37 mouse cellular contexts compared by ENCODE assay signal in genomic region chr1:93124066-93124465, GRCm38 (mm10). TPM values are rescaled to one million over a fixed set of nuclear protein-coding genes. Genes with fewer than 3 reads are reported as not detected.
DNase-seq lines count a peak whose midpoint lies in the region; ATAC-seq and TF ChIP-seq lines count a peak whose summit lies in the region.
"Had no signal": no experiment of that assay in that cellular context is flagged by ENCODE, and none has a peak within 500 bp of the region (broad histone marks: within the 10 kb centered on the region; RNA-seq: fewer than 3 reads in every experiment).

No protein-coding gene starts in this region.

- ATAC-seq in liver, embryonic 12.5 days = no peak
- ATAC-seq in limb, embryonic 13.5 days (ENCODE audit: low FRiP score, low read depth) = no peak
- no peak for ATAC-seq in hindbrain, embryonic 11.5 days (ENCODE audit: low FRiP score)
- ATAC-seq: CD4-positive, CD25-positive, alpha-beta regulatory T cell, adult 4 months; forebrain, embryonic 16.5 days; intestine, postnatal 0 days; midbrain, embryonic 13.5 days had no signal

- no peaks in the 10 kb centered on the region for H3K27me3 ChIP-seq in liver, adult 2 months (ENCODE audit: control insufficient read depth, insufficient read depth, low read length)
- H3K27me3 ChIP-seq in liver, embryonic 12.5 days (replicated peaks) = no peaks in the 10 kb centered on the region
- H3K27me3 ChIP-seq in limb, embryonic 13.5 days = no peaks in the 10 kb centered on the region; the same call in 1 of the 2 replicates
- no peaks in the 10 kb centered on the region for H3K27me3 ChIP-seq in hindbrain, embryonic 11.5 days (ENCODE audit: control insufficient read depth, insufficient read depth, low read length)
- H3K27me3 ChIP-seq: hindbrain, embryonic 13.5 days; liver, embryonic 15.5 days; midbrain, embryonic 13.5 days had no signal

- TF ChIP-seq CTCF in liver, adult 2 months (IDR thresholded peaks at IDR 0.05; ENCODE audit: low read depth, low read length) = no peak

- 3% methylated on average over 8 of the region's 8 CpGs for WGBS in liver, adult 2 months
- 55% methylated on average over 8 of the region's 8 CpGs for WGBS in liver, embryonic 12.5 days (ENCODE audit: insufficient replicate concordance)
- 79% methylated on average over 8 of the region's 8 CpGs for WGBS in limb, embryonic 13.5 days
- WGBS in hindbrain, embryonic 11.5 days = 75% methylated on average over 8 of the region's 8 CpGs

- no peak for TF ChIP-seq POLR2A in liver, adult 2 months (IDR thresholded peaks at IDR 0.05; ENCODE audit: extremely low read depth, insufficient read depth, low read length)

- H3K79me2 ChIP-seq in liver, adult 2 months (ENCODE audit: control insufficient read depth, insufficient read depth, low read length) = no peaks in the 10 kb centered on the region

- H3K4me2 ChIP-seq in liver, embryonic 12.5 days = no peak overlapping the region
- no peak overlapping the region for H3K4me2 ChIP-seq in limb, embryonic 13.5 days (replicated peaks)
- no peak overlapping the region for H3K4me2 ChIP-seq in hindbrain, embryonic 11.5 days (replicated peaks; ENCODE audit: low read depth, low read length)
- H3K4me2 ChIP-seq: heart, embryonic 15.5 days; hindbrain, embryonic 13.5 days; liver, embryonic 15.5 days; lung, embryonic 14.5 days; midbrain, embryonic 13.5 days had no signal

- H3K27ac ChIP-seq in liver, adult 2 months (replicated peaks; ENCODE audit: insufficient read depth, low read depth, low read length) = peak overlapping the region; percentile 56
- no peak overlapping the region for H3K27ac ChIP-seq in liver, embryonic 12.5 days
- peak overlapping the region; percentile 63 for H3K27ac ChIP-seq in limb, embryonic 13.5 days
- no peak overlapping the region for H3K27ac ChIP-seq in hindbrain, embryonic 11.5 days (ENCODE audit: low read depth, low read length)
- H3K27ac ChIP-seq: forebrain, embryonic 10.5 days; gastrocnemius, adult 2 months; heart, embryonic 10.5 days; heart, embryonic 15.5 days; hindbrain, embryonic 13.5 days; liver, embryonic 15.5 days; midbrain, embryonic 13.5 days; stomach, postnatal 0 days had no signal

- no peaks in the 10 kb centered on the region for H3K9me3 ChIP-seq in liver, embryonic 12.5 days (replicated peaks)
- H3K9me3 ChIP-seq in limb, embryonic 13.5 days = no peaks in the 10 kb centered on the region
- no peaks in the 10 kb centered on the region for H3K9me3 ChIP-seq in hindbrain, embryonic 11.5 days (ENCODE audit: control insufficient read depth, low read length)
- H3K9me3 ChIP-seq: forebrain, embryonic 10.5 days; heart, embryonic 10.5 days; heart, embryonic 15.5 days; hindbrain, embryonic 13.5 days; liver, embryonic 15.5 days; midbrain, embryonic 13.5 days had no signal

- no peak overlapping the region for H3K4me3 ChIP-seq in liver, adult 2 months (ENCODE audit: insufficient read depth, low read depth, low read length)
- H3K4me3 ChIP-seq in liver, embryonic 12.5 days = no peak overlapping the region
- H3K4me3 ChIP-seq in limb, embryonic 13.5 days = no peak overlapping the region
- no peak overlapping the region for H3K4me3 ChIP-seq in hindbrain, embryonic 11.5 days (ENCODE audit: low read depth, low read length)
- H3K4me3 ChIP-seq: forebrain, embryonic 10.5 days; gastrocnemius, adult 2 months; heart, embryonic 10.5 days; heart, embryonic 15.5 days; hindbrain, embryonic 13.5 days; liver, embryonic 15.5 days; megakaryocyte, embryonic 14.5 days; midbrain, embryonic 13.5 days had no signal

- no peaks in the 10 kb centered on the region for H3K36me3 ChIP-seq in liver, adult 2 months (ENCODE audit: control insufficient read depth, insufficient read depth, low read length)
- no peaks in the 10 kb centered on the region for H3K36me3 ChIP-seq in liver, embryonic 12.5 days
- no peaks in the 10 kb centered on the region for H3K36me3 ChIP-seq in limb, embryonic 13.5 days
- no peaks in the 10 kb centered on the region for H3K36me3 ChIP-seq in hindbrain, embryonic 11.5 days (ENCODE audit: control insufficient read depth, insufficient read depth, low read length)
- H3K36me3 ChIP-seq: forebrain, embryonic 10.5 days; heart, embryonic 10.5 days; heart, embryonic 15.5 days; hindbrain, embryonic 13.5 days; liver, embryonic 15.5 days; midbrain, embryonic 13.5 days had no signal

- H3K9ac ChIP-seq in liver, adult 2 months (ENCODE audit: low read depth, low read length) = no peak overlapping the region
- no peak overlapping the region for H3K9ac ChIP-seq in liver, embryonic 12.5 days
- no peak overlapping the region for H3K9ac ChIP-seq in limb, embryonic 13.5 days
- H3K9ac ChIP-seq in hindbrain, embryonic 11.5 days (ENCODE audit: low read depth, low read length) = no peak overlapping the region
- H3K9ac ChIP-seq: heart, embryonic 15.5 days; hindbrain, embryonic 13.5 days; liver, embryonic 15.5 days; lung, embryonic 14.5 days; midbrain, embryonic 13.5 days had no signal

- peaks cover 20% of the 10 kb centered on the region for H3K4me1 ChIP-seq in liver, adult 2 months (ENCODE audit: control insufficient read depth, insufficient read depth, low read length)
- H3K4me1 ChIP-seq in liver, embryonic 12.5 days = no peaks in the 10 kb centered on the region
- peaks cover 13% of the 10 kb centered on the region for H3K4me1 ChIP-seq in limb, embryonic 13.5 days
- H3K4me1 ChIP-seq in hindbrain, embryonic 11.5 days (replicated peaks; ENCODE audit: control insufficient read depth, insufficient read depth, low read length) = no peaks in the 10 kb centered on the region; the same call in 1 of the 2 replicates
- H3K4me1 ChIP-seq: heart, embryonic 10.5 days; heart, embryonic 15.5 days; hindbrain, embryonic 13.5 days; midbrain, embryonic 13.5 days had no signal

- DNase-seq in adrenal gland, adult 2 months = peak; percentile 43
- no peak for DNase-seq in adrenal gland, postnatal 25 days
- peak; percentile 95 for DNase-seq in liver, adult 2 months (ENCODE audit: extremely low read depth, low read depth, low spot score)
- DNase-seq in adipocyte (ENCODE audit: low spot score) = peak; percentile 19
- no peak for DNase-seq in hindbrain, embryonic 11.5 days (ENCODE audit: low spot score)
- no peak for DNase-seq in right cerebral cortex, postnatal 36 days (ENCODE audit: low spot score in 2 of 2)
- DNase-seq: cerebellum, adult 8-10 months; cerebellum, postnatal 25 days; gastrocnemius, adult 2 months; heart, postnatal 36 days; kidney, adult 9 months; kidney, postnatal 10 days; lung, postnatal 36 days; right cerebral cortex, postnatal 4 days; thymus, adult 2 months; thymus, postnatal 36 days had no signal

RNA-seq across cellular contexts. Expression of gene Agxt, which starts 11.0 kb away (rescaled TPM):
- under 1 TPM in 1 of 2 experiments, not detected in 1; 0.92 TPM for total RNA-seq in adrenal gland, adult 2 months (2021)
- polyA plus RNA-seq in adrenal gland, adult 2 months (2012; rRNA removed) = 0.44 TPM in 1 of 2 replicates, not detected in the other
- total RNA-seq in adrenal gland, postnatal 25 days (2021) = 3.6 TPM in 1 of 2 replicates, not detected in the other
- 394 and 587 TPM in 2 replicates for total RNA-seq in liver, adult 2 months (2014; rRNA removed)
- polyA plus RNA-seq in liver, adult 2 months (2012; rRNA removed) = 374 and 553 TPM in 2 replicates
- polyA plus RNA-seq in liver, embryonic 12.5 days (2016; fragmentation: Nextera tagmentation; extraction: Ambion mirVana) = 1.7 and 2.2 TPM in 2 replicates
- polyA plus RNA-seq in limb, embryonic 13.5 days (2015; fragmentation: Nextera tagmentation; extraction: Ambion mirVana) = not detected in 2 replicates
- not detected in 2 replicates for polyA plus RNA-seq in hindbrain, embryonic 11.5 days (2014; fragmentation: Nextera tagmentation; extraction: Ambion mirVana)
- total RNA-seq: gastrocnemius, adult 2 months; heart, postnatal 36 days; left cerebral cortex, postnatal 10 days; monocyte, adult 5-6 weeks had no signal
- polyA plus RNA-seq: CD4-positive, CD25-positive, alpha-beta regulatory T cell, adult 4 months; embryonic facial prominence, embryonic 11.5 days; forebrain, embryonic 10.5 days; forebrain, embryonic 16.5 days; heart, embryonic 15.5 days; hindbrain, embryonic 13.5 days; limb, embryonic 11.5 days; lung, embryonic 14.5 days; midbrain, embryonic 13.5 days; neural tube, embryonic 14.5 days; spleen, adult 2 months had no signal

RNA-seq across cellular contexts. Expression of gene Kif1a, which starts 22.3 kb away (rescaled TPM):
- 10 to 100 TPM; 33.6 to 43.0 TPM for total RNA-seq in adrenal gland, adult 2 months (2021)
- 25.7 and 29.0 TPM in 2 replicates for polyA plus RNA-seq in adrenal gland, adult 2 months (2012; rRNA removed)
- total RNA-seq in adrenal gland, postnatal 25 days (2021) = 15.6 and 26.0 TPM in 2 replicates
- total RNA-seq in liver, adult 2 months (2014; rRNA removed) = 0.09 and 0.54 TPM in 2 replicates
- polyA plus RNA-seq in liver, adult 2 months (2012; rRNA removed) = 0.09 and 0.11 TPM in 2 replicates
- 0.38 and 0.98 TPM in 2 replicates for polyA plus RNA-seq in liver, embryonic 12.5 days (2016; fragmentation: Nextera tagmentation; extraction: Ambion mirVana)
- 18.3 and 19.2 TPM in 2 replicates for polyA plus RNA-seq in limb, embryonic 13.5 days (2015; fragmentation: Nextera tagmentation; extraction: Ambion mirVana)
- 72.0 and 82.8 TPM in 2 replicates for polyA plus RNA-seq in hindbrain, embryonic 11.5 days (2014; fragmentation: Nextera tagmentation; extraction: Ambion mirVana)
- total RNA-seq: monocyte, adult 5-6 weeks had no signal
- polyA plus RNA-seq: CD4-positive, CD25-positive, alpha-beta regulatory T cell, adult 4 months had no signal

RNA-seq across cellular contexts. Expression of gene 2310007B03Rik, which starts 36.7 kb away (rescaled TPM):
- total RNA-seq in adrenal gland, adult 2 months (2021) = not detected
- not detected in 2 replicates for polyA plus RNA-seq in adrenal gland, adult 2 months (2012; rRNA removed)
- total RNA-seq in adrenal gland, postnatal 25 days (2021) = not detected in 2 replicates
- 0.07 TPM in 1 of 2 replicates, not detected in the other for total RNA-seq in liver, adult 2 months (2014; rRNA removed)
- 0.20 and 0.29 TPM in 2 replicates for polyA plus RNA-seq in liver, adult 2 months (2012; rRNA removed)
- not detected in 2 replicates for polyA plus RNA-seq in liver, embryonic 12.5 days (2016; fragmentation: Nextera tagmentation; extraction: Ambion mirVana)
- polyA plus RNA-seq in limb, embryonic 13.5 days (2015; fragmentation: Nextera tagmentation; extraction: Ambion mirVana) = 0.94 and 1.1 TPM in 2 replicates
- 0.49 and 0.77 TPM in 2 replicates for polyA plus RNA-seq in hindbrain, embryonic 11.5 days (2014; fragmentation: Nextera tagmentation; extraction: Ambion mirVana)
- total RNA-seq: gastrocnemius, adult 2 months; gastrocnemius, postnatal 4 days; heart, postnatal 36 days; left cerebral cortex, postnatal 10 days; monocyte, adult 5-6 weeks had no signal
- polyA plus RNA-seq: CD4-positive, CD25-positive, alpha-beta regulatory T cell, adult 4 months; midbrain, embryonic 13.5 days; neural tube, embryonic 14.5 days; spleen, adult 2 months had no signal

RNA-seq across cellular contexts. Expression of gene Crocc2, which starts 44.5 kb away (rescaled TPM):
- not detected for total RNA-seq in adrenal gland, adult 2 months (2021)
- polyA plus RNA-seq in adrenal gland, adult 2 months (2012; rRNA removed) = 0.02 TPM in 1 of 2 replicates, not detected in the other
- 0.03 TPM in 1 of 2 replicates, not detected in the other for total RNA-seq in adrenal gland, postnatal 25 days (2021)
- total RNA-seq in liver, adult 2 months (2014; rRNA removed) = not detected in 2 replicates
- polyA plus RNA-seq in liver, adult 2 months (2012; rRNA removed) = not detected in 2 replicates
- 0.02 and 0.04 TPM in 2 replicates for polyA plus RNA-seq in liver, embryonic 12.5 days (2016; fragmentation: Nextera tagmentation; extraction: Ambion mirVana)
- polyA plus RNA-seq in limb, embryonic 13.5 days (2015; fragmentation: Nextera tagmentation; extraction: Ambion mirVana) = 0.31 and 0.32 TPM in 2 replicates
- 0.09 and 0.18 TPM in 2 replicates for polyA plus RNA-seq in hindbrain, embryonic 11.5 days (2014; fragmentation: Nextera tagmentation; extraction: Ambion mirVana)
- total RNA-seq: gastrocnemius, adult 2 months; gastrocnemius, postnatal 4 days; heart, postnatal 36 days; monocyte, adult 5-6 weeks had no signal
- polyA plus RNA-seq: CD4-positive, CD25-positive, alpha-beta regulatory T cell, adult 4 months; liver, embryonic 15.5 days had no signal

Comparison
In these comparisons a context has a peak if more than half of its experiments do, and no peak if none do; other contexts are left out.
1. DNase-seq: peak in adrenal gland, adult 2 months (single experiment), liver, adult 2 months (single experiment) and adipocyte (single experiment); none in adrenal gland, postnatal 25 days (single experiment), hindbrain, embryonic 11.5 days (single experiment) and right cerebral cortex, postnatal 36 days (0 of 2).
2. H3K27ac ChIP-seq: peak in liver, adult 2 months (single experiment) and limb, embryonic 13.5 days (single experiment); none in liver, embryonic 12.5 days (single experiment) and hindbrain, embryonic 11.5 days (single experiment).
3. RNA of gene Agxt, which starts 11.0 kb away (polyA plus RNA-seq): 374 to 553 TPM in liver, adult 2 months; 1.7 to 2.2 TPM in liver, embryonic 12.5 days, 0.44 TPM in adrenal gland, adult 2 months, not detected in limb, embryonic 13.5 days and not detected in hindbrain, embryonic 11.5 days; every median in the first group is over 100 times any median in the second.